Mouse (Mus musculus) heart, adult 2 months (tissue): Measurements from ENCODE around the gene Gm11213.

Experiments
- CTCF ChIP-seq: fragments of 200-600 bp; IDR thresholded peaks from 2 replicates; pipeline ENCODE4 v1.8.1; 2022; ENCODE audit warnings: antibody characterized with exemption, mild to moderate bottlenecking, moderate library complexity
- EP300 ChIP-seq: fragments of 200-500 bp; IDR thresholded peaks from 2 replicates; pipeline ENCODE4 v1.6.1; 2011; ENCODE audit warnings: low read depth, low read length, control low read depth; ENCODE audit not compliant: insufficient read depth
- POLR2A ChIP-seq: fragments of 200-500 bp; IDR thresholded peaks from 2 replicates; pipeline ENCODE4 v1.6.1; 2011; ENCODE audit warnings: mild to moderate bottlenecking, low read depth, low read length, control low read depth; ENCODE audit not compliant: insufficient read depth

DNA sequence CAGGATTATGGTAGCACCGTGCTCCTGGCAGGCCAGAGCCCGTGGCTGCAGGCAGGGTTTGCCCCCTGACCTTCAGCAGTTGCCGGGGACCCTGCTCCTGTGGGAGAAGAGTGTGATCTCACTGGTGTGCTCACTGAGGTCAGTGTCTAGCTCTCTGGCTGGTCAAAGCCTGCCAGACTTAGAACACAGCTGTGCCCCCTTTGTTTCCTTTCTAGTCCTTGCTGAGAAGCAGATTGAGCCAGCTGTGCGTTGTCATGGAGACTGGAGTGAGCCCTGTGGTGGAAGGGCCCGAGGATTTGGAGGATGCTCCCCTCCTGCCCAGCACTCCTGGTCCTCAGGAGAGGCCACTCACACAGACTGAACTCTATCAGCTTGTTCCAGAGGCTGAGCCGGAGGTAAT, 25.0 kb downstream of the Gm11213 start:
- TF ChIP-seq POLR2A (no peak), EP300 (no peak), CTCF (no peak)
